Mouse (Mus musculus): Measurements from ENCODE around the gene Ulk2. TPM values are rescaled to one million over a fixed set of nuclear protein-coding genes. Genes with fewer than 3 reads are reported as not detected.

Gene Ulk2
- total and polyA plus RNA-seq, 3 experiments, result 9.4 to 10.3 TPM; not detected in 1

- DNase-seq (ENCODE audit: low read depth, low spot score), result peak; percentile 25
- Histone ChIP-seq H3K79me2 (ENCODE audit: control insufficient read depth, insufficient read depth, low read length, poor library complexity) (peaks cover 5% of the 10 kb centered on the region; the same call in 1 of the 2 replicates), H3K4me1 (ENCODE audit: control insufficient read depth in 1 of 2, insufficient read depth in 2 of 2, low read length in 2 of 2) (peaks cover 0 to 15% of the 10 kb centered on the region in 2 experiments; a peak in 3 of 4 replicates), H3K9ac (ENCODE audit: control insufficient read depth, low read depth, low read length, poor library complexity, severe bottlenecking) (peak overlapping the region; percentile 82), H3K4me3 (ENCODE audit: control insufficient read depth in 1 of 2, insufficient read depth in 1 of 2, low read depth in 2 of 2, low read length in 2 of 2) (peak overlapping the region; percentile 69 to 92), H3K9me3 (replicated peaks; ENCODE audit: insufficient read depth, low read length) (no peaks in the 10 kb centered on the region), H3K27me3 (ENCODE audit: control insufficient read depth in 1 of 2, insufficient read depth in 2 of 2, low read length in 2 of 2) (no peaks in the 10 kb centered on the region), H3K27ac (ENCODE audit: control insufficient read depth, low read depth, low read length) (peak overlapping the region; percentile 6; the same call in 1 of the 2 replicates), H3K36me3 (ENCODE audit: control insufficient read depth in 1 of 2, insufficient read depth in 2 of 2, low read length in 2 of 2) (peaks cover 0 to 14% of the 10 kb centered on the region in 2 experiments; a peak in 2 of 4 replicates)
- TF ChIP-seq TBP (IDR thresholded peaks at IDR 0.05; ENCODE audit: low read depth, low read length) (no peak), ZMIZ1 (IDR thresholded peaks at IDR 0.05; ENCODE audit: low read depth, low read length) (no peak), E2F4 (IDR thresholded peaks at IDR 0.05; ENCODE audit: borderline replicate concordance, low read depth, low read length) (0 out of 2 replicates have a peak, but pooled peaks have one; percentile 21), CHD1 (IDR thresholded peaks at IDR 0.05; ENCODE audit: low read depth, low read length) (no peak), NELFE (IDR thresholded peaks at IDR 0.05; ENCODE audit: low read depth, low read length) (no peak), JUND (IDR thresholded peaks at IDR 0.05; ENCODE audit: low read depth, low read length) (no peak), POLR2A (IDR thresholded peaks at IDR 0.05; ENCODE audit: control insufficient read depth in 1 of 2, insufficient read depth in 1 of 2, low read depth in 1 of 2, low read length in 2 of 2, poor library complexity in 1 of 2) (no peak), HCFC1 (IDR thresholded peaks at IDR 0.05; ENCODE audit: low read depth, low read length) (no peak), BHLHE40 (IDR thresholded peaks at IDR 0.05; ENCODE audit: borderline replicate concordance, low read depth, low read length) (0 out of 2 replicates have a peak, but pooled peaks have one; percentile 37), MAFK (IDR thresholded peaks at IDR 0.05; ENCODE audit: borderline replicate concordance, low read depth, low read length) (no peak), TCF12 (IDR thresholded peaks at IDR 0.05; ENCODE audit: low read depth, low read length) (no peak), ELF1 (IDR thresholded peaks at IDR 0.05; ENCODE audit: low read depth, low read length) (no peak), POLR2AphosphoS2 (IDR thresholded peaks at IDR 0.05; ENCODE audit: low read length) (no peak), EP300 (IDR thresholded peaks at IDR 0.05; ENCODE audit: low read depth in 1 of 2, low read length in 2 of 2) (0 out of 4 replicates have a peak, but pooled peaks of 1 of the 2 experiments have one; percentile 13), ZNF384 (IDR thresholded peaks at IDR 0.05; ENCODE audit: low read depth, low read length) (peak; percentile 57)
These were observed 1.2 kb downstream of the Ulk2 start for GRCm38 (mm10) chr11:61853659-61854058.

GRCm38 (mm10) chr11:61852916-61853315 lies 2.0 kb downstream of the Ulk2 start:
- Histone ChIP-seq H3K27ac (ENCODE audit: control insufficient read depth, low read depth, low read length) (no peak overlapping the region), H3K36me3 (ENCODE audit: control insufficient read depth in 1 of 2, insufficient read depth in 2 of 2, low read length in 2 of 2) (peaks cover 0 to 14% of the 10 kb centered on the region in 2 experiments; a peak in 2 of 4 replicates), H3K79me2 (ENCODE audit: control insufficient read depth, insufficient read depth, low read length, poor library complexity) (peaks cover 5% of the 10 kb centered on the region; the same call in 1 of the 2 replicates), H3K9ac (ENCODE audit: control insufficient read depth, low read depth, low read length, poor library complexity, severe bottlenecking) (no peak overlapping the region), H3K27me3 (ENCODE audit: control insufficient read depth in 1 of 2, insufficient read depth in 2 of 2, low read length in 2 of 2) (no peaks in the 10 kb centered on the region), H3K9me3 (replicated peaks; ENCODE audit: insufficient read depth, low read length) (no peaks in the 10 kb centered on the region), H3K4me1 (ENCODE audit: control insufficient read depth in 1 of 2, insufficient read depth in 2 of 2, low read length in 2 of 2) (peaks cover 0 to 15% of the 10 kb centered on the region in 2 experiments; a peak in 3 of 4 replicates), H3K4me3 (ENCODE audit: control insufficient read depth in 1 of 2, insufficient read depth in 1 of 2, low read depth in 2 of 2, low read length in 2 of 2) (peak overlapping the region in 1 of 2 experiments; percentile 92; a peak in 1 of 4 replicates)
- no peak for TF ChIP-seq ETS1 (IDR thresholded peaks at IDR 0.05; ENCODE audit: low read depth, low read length)
- TF ChIP-seq NELFE (IDR thresholded peaks at IDR 0.05; ENCODE audit: low read depth, low read length), result no peak
- TF ChIP-seq POLR2AphosphoS5 (IDR thresholded peaks at IDR 0.05; ENCODE audit: borderline replicate concordance, low read depth, low read length), result no peak
- no peak for TF ChIP-seq MYB (IDR thresholded peaks at IDR 0.05; ENCODE audit: low read depth, low read length)
- TF ChIP-seq TCF12 (IDR thresholded peaks at IDR 0.05; ENCODE audit: low read depth, low read length), result no peak
- 0 out of 2 replicates have a peak, but pooled peaks have one; percentile 53 for TF ChIP-seq ZKSCAN1 (IDR thresholded peaks at IDR 0.05; ENCODE audit: low read depth, low read length)
- no peak for TF ChIP-seq MXI1 (IDR thresholded peaks at IDR 0.05; ENCODE audit: low read depth, low read length)
- DNase-seq (ENCODE audit: low read depth, low spot score), result no peak

Data from MEL (cell line).